Mouse (Mus musculus) stomach, embryonic 16.5 days (tissue): ENCODE measurements around the gene Ankrd9. TPM values are rescaled to one million over a fixed set of nuclear protein-coding genes. Genes with fewer than 3 reads are reported as not detected.
A peak's percentile ranks its signal among the peaks of the same experiment; 100 is the strongest.

Experiments used
- ATAC-seq: fragments of 200-750 bp; cut with Nextera tagmentation; 2 replicates; pipeline ENCODE4 v1.8.0; 2017; ENCODE audit warnings: moderate number of reproducible peaks, moderate TSS enrichment; ENCODE audit not compliant: insufficient read depth, low FRiP score
- H3K27ac ChIP-seq: fragments of 300-500 bp; sonication (generic); 2 replicates; pipeline ENCODE4 v1.5.1; 2014; ENCODE audit warnings: low read length
- H3K27me3 ChIP-seq: fragments of 300-500 bp; sonication (generic); 2 replicates; pipeline ENCODE4 v1.6.1; 2014; ENCODE audit warnings: low read length, control low read depth, mixed read lengths; ENCODE audit not compliant: control insufficient read depth, insufficient read depth
- H3K36me3 ChIP-seq: fragments of 300-500 bp; sonication (generic); 2 replicates; pipeline ENCODE4 v1.6.1; 2014; ENCODE audit warnings: low read length; ENCODE audit not compliant: control insufficient read depth, insufficient read depth
- H3K4me1 ChIP-seq: fragments of 300-500 bp; sonication (generic); 2 replicates; pipeline ENCODE4 v1.6.1; 2014; ENCODE audit warnings: low read length, control low read depth, mixed read lengths; ENCODE audit not compliant: control insufficient read depth, insufficient read depth
- H3K4me2 ChIP-seq: fragments of 300-500 bp; sonication (generic); 2 replicates; pipeline ENCODE4 v1.6.1; 2014; ENCODE audit warnings: low read depth, low read length, mixed read lengths
- H3K4me3 ChIP-seq: fragments of 300-500 bp; sonication (generic); replicated peaks from 2 replicates; pipeline ENCODE4 v1.5.1; 2014; ENCODE audit warnings: mild to moderate bottlenecking, low read length
- H3K9ac ChIP-seq: fragments of 300-500 bp; sonication (generic); 2 replicates; pipeline ENCODE4 v1.6.1; 2014; ENCODE audit warnings: low read length
- H3K9me3 ChIP-seq: fragments of 300-500 bp; sonication (generic); replicated peaks from 2 replicates; pipeline ENCODE4 v1.6.1; 2016; ENCODE audit warnings: low read length, control low read depth; ENCODE audit not compliant: control insufficient read depth
- WGBS: fragments of 180-500 bp; shearing (Covaris S2); extraction: QIAGEN DNeasy Blood & Tissue Kit; methylation state at CpG from one replicate; pipeline ENCODE4 v1.1.7; 2014; 5-methylcytosine and 5-hydroxymethylcytosine counted together
- polyA plus RNA-seq: library from polyadenylated mRNA; unstranded; fragments of >200 nt; fragmentation: Nextera tagmentation; extraction: Ambion mirVana; gene quantifications from 2 replicates; pipeline ENCODE4 v1.2.1, GENCODE M21; 2015

Ankrd9 gene
- polyA plus RNA-seq, 1 experiment from 2014 or later: 18.5 TPM

- Histone ChIP-seq H3K27ac (peak overlapping the region; percentile 87; the same call in 1 of the 2 replicates), H3K4me2 (peak overlapping the region; percentile 51), H3K36me3 (no peaks in the 10 kb centered on the region), H3K4me1 (peaks cover 11% of the 10 kb centered on the region), H3K9me3 (0 out of 2 replicates have a peak, but pooled peaks cover under 1% of the 10 kb centered on the region), H3K27me3 (no peaks in the 10 kb centered on the region), H3K9ac (peak overlapping the region; percentile 75), H3K4me3 (peak overlapping the region; percentile 59)
- whole genome bisulfite sequencing: 78% methylated on average over 12 of the region's 12 CpGs
- ATAC-seq: no peak
Measured at GRCm38 (mm10) chr12:110992771-110993170, 13.9 kb upstream of the Ankrd9 start.

- Histone ChIP-seq H3K9me3 (no peaks in the 10 kb centered on the region), H3K9ac (peak overlapping the region; percentile 75), H3K4me3 (peak overlapping the region; percentile 59), H3K36me3 (no peaks in the 10 kb centered on the region), H3K4me1 (peaks cover 11% of the 10 kb centered on the region), H3K4me2 (peak overlapping the region; percentile 51), H3K27ac (peak overlapping the region; percentile 87), H3K27me3 (no peaks in the 10 kb centered on the region)
- ATAC-seq: peak; percentile 91
- under 1% methylated on average over 24 of the region's 24 CpGs for WGBS
Measured at GRCm38 (mm10) chr12:110992128-110992553, 13.3 kb upstream of the Ankrd9 start.

DNA sequence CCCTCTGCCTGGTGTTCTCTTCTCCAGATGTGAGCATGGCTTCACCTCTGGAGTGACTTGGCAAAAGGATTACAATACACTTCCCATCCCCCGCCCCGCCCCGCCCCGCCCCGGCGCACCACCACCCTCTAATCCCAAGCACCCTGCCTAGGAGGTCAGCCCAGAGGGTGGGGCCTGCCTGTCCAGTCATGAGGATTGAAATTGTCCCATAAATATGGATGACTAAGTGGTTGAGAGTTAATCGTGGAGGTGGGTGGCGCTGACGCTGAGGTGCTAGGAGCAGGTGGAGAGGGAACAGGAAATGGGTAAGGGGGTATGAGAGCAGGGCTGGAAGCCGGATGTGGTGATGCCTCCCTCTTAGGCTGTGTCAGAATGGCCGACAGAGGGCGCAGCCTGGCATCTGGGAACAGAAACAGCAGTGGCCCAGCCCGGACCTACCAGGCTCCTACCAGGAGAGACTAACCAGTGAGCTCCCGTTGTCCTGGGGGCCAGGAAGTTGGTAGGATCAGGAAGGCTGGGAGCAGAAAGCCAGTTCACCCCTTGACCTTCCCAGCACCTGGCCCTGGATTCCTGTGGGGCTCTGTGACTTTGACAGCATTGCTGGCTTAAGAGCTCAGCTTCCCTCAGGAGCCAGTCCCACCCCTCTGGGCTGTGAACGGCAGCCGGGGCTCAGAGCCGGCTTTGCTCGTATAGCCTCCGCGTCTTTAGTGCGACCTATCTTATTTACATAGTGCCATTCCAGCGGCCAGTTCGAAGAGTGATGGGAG is 12.7 kb upstream of the Ankrd9 start:
- H3K4me1 ChIP-seq: peaks cover 11% of the 10 kb centered on the region
- peak overlapping the region; percentile 75 for H3K9ac ChIP-seq
- peak overlapping the region; percentile 59 for H3K4me3 ChIP-seq
- peak overlapping the region; percentile 51 for H3K4me2 ChIP-seq
- peak overlapping the region; percentile 87 for H3K27ac ChIP-seq
- WGBS: 5% methylated on average over 23 of the region's 23 CpGs
- H3K36me3 ChIP-seq: no peaks in the 10 kb centered on the region
- H3K9me3 ChIP-seq: no peaks in the 10 kb centered on the region
- peak; percentile 83 for ATAC-seq
- no peaks in the 10 kb centered on the region for H3K27me3 ChIP-seq

DNA sequence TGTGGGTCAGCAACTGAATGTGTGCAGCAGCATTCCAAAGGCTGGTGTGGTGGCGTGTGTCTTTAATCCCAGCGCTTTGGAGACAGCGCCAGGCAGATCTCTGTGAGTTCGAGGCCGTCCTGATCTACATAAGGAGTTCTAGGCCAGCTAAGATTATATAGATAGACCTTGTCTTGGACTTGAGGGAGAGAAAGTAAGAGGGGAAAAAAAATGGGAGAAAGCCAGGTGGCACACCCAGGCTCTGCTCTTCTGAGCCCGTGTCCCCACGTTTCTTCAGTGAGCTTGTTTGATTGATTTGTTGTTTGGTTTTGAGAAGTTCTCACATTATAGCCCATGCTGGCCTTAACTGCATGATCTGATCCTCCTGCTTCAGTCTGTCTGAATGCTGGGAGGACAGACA is 11.7 kb upstream of the Ankrd9 start:
- ATAC-seq: no peak
- Histone ChIP-seq H3K4me3 (no peak overlapping the region), H3K27ac (no peak overlapping the region), H3K27me3 (no peaks in the 10 kb centered on the region), H3K9ac (no peak overlapping the region), H3K36me3 (no peaks in the 10 kb centered on the region), H3K4me1 (peaks cover 11% of the 10 kb centered on the region), H3K9me3 (no peaks in the 10 kb centered on the region), H3K4me2 (no peak overlapping the region)
- 83% methylated on average over 7 of the region's 7 CpGs for WGBS

GRCm38 (mm10) chr12:110989409-110989808 is 10.6 kb upstream of the Ankrd9 start:
- Histone ChIP-seq H3K27ac (no peak overlapping the region), H3K27me3 (no peaks in the 10 kb centered on the region), H3K9me3 (no peaks in the 10 kb centered on the region), H3K4me1 (peaks cover 17% of the 10 kb centered on the region), H3K36me3 (no peaks in the 10 kb centered on the region), H3K4me2 (no peak overlapping the region), H3K9ac (no peak overlapping the region), H3K4me3 (no peak overlapping the region)
- ATAC-seq: no peak
- WGBS: 91% methylated on average over 3 of the region's 3 CpGs

DNA sequence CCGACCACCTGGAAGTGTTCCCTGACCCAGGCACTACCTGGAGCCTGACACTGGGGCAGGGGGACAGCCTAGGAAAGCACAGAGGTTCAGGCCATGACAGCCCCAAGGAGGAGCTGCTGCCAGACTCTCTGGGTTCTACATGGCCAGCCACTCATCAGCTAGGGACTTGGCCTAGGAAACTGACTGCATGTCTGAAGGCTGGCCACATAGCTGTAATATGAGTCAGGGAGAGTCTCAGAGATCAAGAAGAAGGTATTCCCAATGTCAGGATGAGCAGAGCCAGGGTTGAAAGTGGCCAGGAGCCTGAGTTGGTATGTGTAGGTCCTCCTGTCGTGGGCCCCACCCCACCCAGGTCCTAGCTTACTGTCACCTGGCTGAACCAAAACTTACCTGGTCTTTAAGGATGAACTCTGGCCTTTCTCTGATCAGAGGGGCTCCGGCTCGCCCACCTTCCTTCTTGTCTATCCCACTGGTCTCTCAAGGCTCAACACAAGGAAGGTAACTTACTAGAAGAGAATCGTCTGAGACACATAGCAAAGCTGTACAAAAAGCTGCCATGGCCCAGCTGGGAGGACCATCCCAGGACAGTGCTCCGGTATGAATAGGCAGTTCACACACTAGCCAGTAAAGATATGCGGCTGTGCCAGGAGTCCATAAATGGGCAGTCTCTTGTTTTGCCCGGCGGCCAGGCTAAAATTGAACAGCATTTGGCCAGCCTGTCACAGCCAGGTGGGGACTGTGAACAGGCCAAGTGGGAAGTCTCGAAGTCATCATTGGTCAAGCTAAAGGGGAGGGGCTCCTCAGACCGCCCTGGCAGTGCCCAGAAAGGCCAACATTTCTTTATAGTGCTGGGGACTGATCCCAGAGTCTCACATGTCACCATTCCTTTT is 7.9 kb upstream of the Ankrd9 start:
- ATAC-seq: no peak
- 87% methylated on average over 11 of the region's 11 CpGs for WGBS
- peaks cover 16% of the 10 kb centered on the region for H3K4me1 ChIP-seq
- no peak overlapping the region for H3K4me3 ChIP-seq
- H3K9ac ChIP-seq: no peak overlapping the region
- no peaks in the 10 kb centered on the region for H3K9me3 ChIP-seq
- H3K27ac ChIP-seq: no peak overlapping the region
- no peaks in the 10 kb centered on the region for H3K27me3 ChIP-seq
- no peaks in the 10 kb centered on the region for H3K36me3 ChIP-seq
- H3K4me2 ChIP-seq: no peak overlapping the region

GRCm38 (mm10) chr12:110985141-110985540 is 6.3 kb upstream of the Ankrd9 start:
- Histone ChIP-seq H3K4me1 (peaks cover 12% of the 10 kb centered on the region), H3K27ac (no peak overlapping the region), H3K4me3 (no peak overlapping the region), H3K27me3 (no peaks in the 10 kb centered on the region), H3K9ac (no peak overlapping the region), H3K4me2 (no peak overlapping the region), H3K9me3 (no peaks in the 10 kb centered on the region), H3K36me3 (no peaks in the 10 kb centered on the region)
- ATAC-seq: 0 out of 2 replicates have a peak, but pooled peaks have one; percentile 11
- WGBS: 77% methylated on average over 9 of the region's 9 CpGs

GRCm38 (mm10) chr12:110984598-110984997 is 5.8 kb upstream of the Ankrd9 start:
- peak overlapping the region; percentile 38; the same call in 1 of the 2 replicates for H3K27ac ChIP-seq
- WGBS: 44% methylated on average over 4 of the region's 4 CpGs

DNA sequence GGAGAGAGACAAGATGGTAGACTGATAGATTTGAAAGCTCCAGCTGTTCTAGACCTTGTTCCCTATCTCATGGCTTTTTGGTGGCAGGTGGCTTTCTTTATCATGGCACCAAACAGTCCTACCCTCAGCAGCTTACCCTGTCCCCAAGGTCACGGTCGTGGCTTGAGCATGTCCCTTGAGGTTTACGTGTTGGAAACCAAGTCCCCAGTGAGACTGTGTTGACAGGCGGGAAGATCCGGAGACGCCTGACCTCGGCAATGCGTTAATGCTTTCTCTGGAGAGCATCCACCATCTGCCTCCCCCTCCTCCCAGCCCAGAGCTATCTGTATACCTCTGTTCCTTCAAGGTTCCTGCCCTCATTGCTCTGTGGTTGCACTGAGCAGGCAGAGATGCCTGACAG is 4.9 kb upstream of the Ankrd9 start:
- H3K36me3 ChIP-seq: no peaks in the 10 kb centered on the region
- H3K9ac ChIP-seq: no peak overlapping the region
- no peak overlapping the region for H3K4me2 ChIP-seq
- no peaks in the 10 kb centered on the region for H3K9me3 ChIP-seq
- ATAC-seq: no peak
- H3K27me3 ChIP-seq: no peaks in the 10 kb centered on the region
- 65% methylated on average over 8 of the region's 8 CpGs for WGBS
- peaks cover 19% of the 10 kb centered on the region for H3K4me1 ChIP-seq
- no peak overlapping the region for H3K4me3 ChIP-seq
- peak overlapping the region; percentile 38; the same call in 1 of the 2 replicates for H3K27ac ChIP-seq

More at GRCm38 (mm10) chr12:110984598-110984997, 5.8 kb upstream of the Ankrd9 start:
- H3K4me1 ChIP-seq: peaks cover 15% of the 10 kb centered on the region
- no peaks in the 10 kb centered on the region for H3K9me3 ChIP-seq
- H3K36me3 ChIP-seq: no peaks in the 10 kb centered on the region
- no peak overlapping the region for H3K9ac ChIP-seq
- no peak overlapping the region for H3K4me3 ChIP-seq
- ATAC-seq: peak; percentile 85
- no peak overlapping the region for H3K4me2 ChIP-seq
- H3K27me3 ChIP-seq: no peaks in the 10 kb centered on the region
